9 mouse cellular contexts compared by ENCODE assay signal in the genomic region with DNA sequence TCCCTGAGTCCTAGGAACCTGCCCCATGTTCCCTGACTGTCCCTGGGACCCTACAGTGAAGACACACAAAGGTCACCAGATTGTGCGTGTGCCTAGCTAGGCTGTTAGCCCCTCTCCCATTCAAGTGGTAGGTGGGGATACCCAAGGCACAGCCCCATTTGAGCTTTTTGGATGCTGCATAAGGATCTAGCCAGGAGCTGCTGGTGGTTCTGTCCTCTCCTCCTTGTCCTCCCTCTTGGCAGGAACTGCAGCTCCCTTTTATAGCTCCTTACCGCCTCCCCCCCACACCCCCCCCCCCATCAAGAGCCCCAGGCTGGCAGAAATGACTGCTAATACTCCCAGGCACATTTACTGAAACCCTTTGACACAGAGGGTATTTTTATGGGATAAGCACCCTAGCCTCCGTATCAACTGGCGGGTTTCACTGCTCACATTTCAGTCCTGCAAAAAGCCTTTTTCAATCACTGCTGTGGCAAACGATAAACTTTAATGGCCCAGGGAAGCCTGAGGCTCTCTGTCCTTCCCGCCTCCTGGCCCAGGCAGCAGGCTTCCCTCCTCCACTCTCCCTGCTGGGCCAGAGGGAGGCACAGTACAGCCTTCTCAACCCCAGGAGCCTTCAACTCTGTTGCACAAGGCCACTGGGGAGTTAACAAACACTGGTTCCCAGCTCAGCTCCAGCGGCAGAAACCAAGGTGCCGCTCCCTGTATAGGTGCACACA.
DNase-seq lines count a peak whose midpoint lies in the region; ATAC-seq and TF ChIP-seq lines count a peak whose summit lies in the region.
"Had no signal": no experiment of that assay in that cellular context is flagged by ENCODE, and none has a peak within 500 bp of the region (broad histone marks: within the 10 kb centered on the region; RNA-seq: fewer than 3 reads in every experiment).

No protein-coding gene starts in this region.

- ATAC-seq in kidney, postnatal 0 days (replicated peaks; ENCODE audit: low FRiP score, low read depth) = peak; percentile 88

- H3K4me3 ChIP-seq in gastrocnemius, adult 2 months = no peak overlapping the region
- H3K4me3 ChIP-seq in kidney, postnatal 0 days (replicated peaks; ENCODE audit: low read depth, low read length) = no peak overlapping the region
- H3K4me3 ChIP-seq in thymus, adult 2 months (ENCODE audit: control insufficient read depth, insufficient read depth, low read length) = no peak overlapping the region
- H3K4me3 ChIP-seq: lung, embryonic 15.5 days had no signal

- intact Hi-C loops in gastrocnemius, adult 2 months (cut with DNase I) = no loop called here

- TF ChIP-seq CTCF in gastrocnemius, adult 2 months (IDR thresholded peaks at IDR 0.05) = no peak
- TF ChIP-seq CTCF in kidney, postnatal 0 days (IDR thresholded peaks at IDR 0.05; ENCODE audit: low read depth) = peak; percentile 28; the same call in 1 of the 2 replicates
- TF ChIP-seq CTCF in thymus, adult 2 months (IDR thresholded peaks at IDR 0.05; ENCODE audit: borderline replicate concordance, control insufficient read depth, extremely low read depth, insufficient read depth, low read length, poor library complexity) = no peak

- H3K9me3 ChIP-seq in kidney, postnatal 0 days (replicated peaks; ENCODE audit: low read length) = no peaks in the 10 kb centered on the region
- H3K9me3 ChIP-seq: lung, embryonic 15.5 days had no signal

- H3K4me2 ChIP-seq in kidney, postnatal 0 days (ENCODE audit: low read length) = no peak overlapping the region
- H3K4me2 ChIP-seq: lung, embryonic 15.5 days had no signal

- H3K36me3 ChIP-seq in kidney, postnatal 0 days (ENCODE audit: insufficient read depth, low read length) = no peaks in the 10 kb centered on the region
- no peaks in the 10 kb centered on the region for H3K36me3 ChIP-seq in thymus, adult 2 months (ENCODE audit: control insufficient read depth, insufficient read depth, low read length)
- H3K36me3 ChIP-seq: lung, embryonic 15.5 days had no signal

- DNase-seq in gastrocnemius, adult 2 months = peak; percentile 44
- DNase-seq in gastrocnemius, postnatal 25 days = no peak
- peak; percentile 20 for DNase-seq in lung, postnatal 10 days
- DNase-seq in lung, adult 18-20 months = no peak
- DNase-seq in kidney, postnatal 0 days (ENCODE audit: low spot score) = peak; percentile 89
- DNase-seq in ovary, postnatal 36 days (ENCODE audit: low spot score) = peak; percentile 49
- DNase-seq in thymus, adult 2 months = no peak
- no peak for DNase-seq in cerebellum, postnatal 25 days

- 28% methylated on average over 8 of the region's 8 CpGs for WGBS in kidney, postnatal 0 days
- 78% methylated on average over 8 of the region's 8 CpGs for WGBS in thymus, adult 2 months

- no peaks in the 10 kb centered on the region for H3K27me3 ChIP-seq in kidney, postnatal 0 days (ENCODE audit: insufficient read depth, low read length)
- H3K27me3 ChIP-seq in thymus, adult 2 months (ENCODE audit: control insufficient read depth, insufficient read depth, low read length) = no peaks in the 10 kb centered on the region

- H3K9ac ChIP-seq in kidney, postnatal 0 days (ENCODE audit: low read depth, low read length) = no peak overlapping the region
- H3K9ac ChIP-seq: lung, embryonic 15.5 days had no signal

- no peak for TF ChIP-seq POLR2A in thymus, adult 2 months (IDR thresholded peaks at IDR 0.05; ENCODE audit: control insufficient read depth, extremely low read depth, insufficient read depth, low read length, poor library complexity)

- H3K4me1 ChIP-seq in kidney, postnatal 0 days (replicated peaks; ENCODE audit: insufficient read depth, low read length) = no peaks in the 10 kb centered on the region
- H3K4me1 ChIP-seq in thymus, adult 2 months (replicated peaks; ENCODE audit: control insufficient read depth, insufficient read depth, low read length) = no peaks in the 10 kb centered on the region

- 0 out of 2 replicates have a peak overlapping the region, but pooled peaks have one; percentile 52 for H3K27ac ChIP-seq in gastrocnemius, adult 2 months
- no peak overlapping the region for H3K27ac ChIP-seq in kidney, postnatal 0 days
- H3K27ac ChIP-seq in thymus, adult 2 months (ENCODE audit: control insufficient read depth, insufficient read depth, low read length) = no peak overlapping the region
- H3K27ac ChIP-seq: lung, embryonic 15.5 days had no signal

Comparison
In these comparisons a context has a peak if more than half of its experiments do, and no peak if none do; other contexts are left out.
1. DNase-seq: peak in gastrocnemius, adult 2 months (single experiment), lung, postnatal 10 days (single experiment), kidney, postnatal 0 days (single experiment) and ovary, postnatal 36 days (single experiment); none in gastrocnemius, postnatal 25 days (single experiment), lung, adult 18-20 months (0 of 2), thymus, adult 2 months (single experiment) and cerebellum, postnatal 25 days (0 of 2).